Mouse (Mus musculus): ENCODE data around the gene Prpf4b.
"Not testable (repeated sequence)": the region's sequence is repeated elsewhere in the genome, so short reads cannot be mapped to it uniquely, and the experiment has no call there.

Prpf4b gene

GRCm38 (mm10) chr13:34875166-34875710 lies at the start of gene Prpf4b:
Prpf4b (plus strand) TSS chr13:34875302.
- DNase-seq (ENCODE audit: extremely low spot score, low spot score) = peak; percentile 94

GRCm38 (mm10) chr13:34826760-34827690 lies 48.1 kb upstream of the Prpf4b start:
- no peak for DNase-seq (ENCODE audit: extremely low spot score, low spot score)

GRCm38 (mm10) chr13:34827988-34828882 lies 46.9 kb upstream of the Prpf4b start:
- DNase-seq (ENCODE audit: extremely low spot score, low spot score) = no peak

- no peak for DNase-seq (ENCODE audit: extremely low spot score, low spot score)
These were observed 32.3 kb upstream of the Prpf4b start for GRCm38 (mm10) chr13:34842851-34843250.

- no peak for DNase-seq (ENCODE audit: extremely low spot score, low spot score)
These were observed 24.3 kb upstream of the Prpf4b start for GRCm38 (mm10) chr13:34850759-34851158.

- DNase-seq (ENCODE audit: extremely low spot score, low spot score) = no peak
These were observed 23.8 kb upstream of the Prpf4b start for GRCm38 (mm10) chr13:34851191-34851784.

- DNase-seq (ENCODE audit: extremely low spot score, low spot score) = peak; percentile 25
These were observed 17.6 kb upstream of the Prpf4b start for GRCm38 (mm10) chr13:34857526-34857925.

- no peak for DNase-seq (ENCODE audit: extremely low spot score, low spot score)
These were observed 15.7 kb upstream of the Prpf4b start for GRCm38 (mm10) chr13:34859406-34859805.

- not testable (repeated sequence) for DNase-seq (ENCODE audit: extremely low spot score, low spot score)
These were observed 13.9 kb upstream of the Prpf4b start for GRCm38 (mm10) chr13:34861166-34861565.

- peak; percentile 17 for DNase-seq (ENCODE audit: extremely low spot score, low spot score)
These were observed 10.5 kb upstream of the Prpf4b start for GRCm38 (mm10) chr13:34864420-34865169.

- peak; percentile 93 for DNase-seq (ENCODE audit: extremely low spot score, low spot score)
These were observed 1.1 kb upstream of the Prpf4b start for GRCm38 (mm10) chr13:34873801-34874681.

GRCm38 (mm10) chr13:34874736-34875135 lies 366 bp upstream of the Prpf4b start:
- not testable (repeated sequence) for DNase-seq (ENCODE audit: extremely low spot score, low spot score)

GRCm38 (mm10) chr13:34875741-34876445 lies 791 bp downstream of the Prpf4b start:
- peak; percentile 71 for DNase-seq (ENCODE audit: extremely low spot score, low spot score)

GRCm38 (mm10) chr13:34876481-34876880 lies 1.4 kb downstream of the Prpf4b start:
- DNase-seq (ENCODE audit: extremely low spot score, low spot score) = no peak

GRCm38 (mm10) chr13:34892871-34893270 lies 17.8 kb downstream of the Prpf4b start:
- no peak for DNase-seq (ENCODE audit: extremely low spot score, low spot score)

GRCm38 (mm10) chr13:34914614-34915013 lies 39.5 kb downstream of the Prpf4b start:
- no peak for DNase-seq (ENCODE audit: extremely low spot score, low spot score)

- peak; percentile 45 for DNase-seq (ENCODE audit: extremely low spot score, low spot score)
These were observed 41.5 kb downstream of the Prpf4b start for GRCm38 (mm10) chr13:34916520-34917167.

GRCm38 (mm10) chr13:34924210-34924609 lies 49.1 kb downstream of the Prpf4b start, which contains the start of the genes Fam217a and 4933417A18Rik:
Fam217a (minus strand) TSS chr13:34924310.
4933417A18Rik (plus strand) TSS chr13:34924409.
- DNase-seq (ENCODE audit: extremely low spot score, low spot score) = no peak
